Mouse (Mus musculus) liver, adult 2 months (tissue): ENCODE data around the gene Tia1. TPM values are rescaled to one million over a fixed set of nuclear protein-coding genes. Genes with fewer than 3 reads are reported as not detected.

Source experiments
- DNase-seq: peaks from one replicate; pipeline ENCODE4 v3.0.0-alpha.2; 2011; ENCODE audit warnings: low read depth, low spot score; ENCODE audit errors: extremely low read depth
- H3K27ac ChIP-seq: fragments of 200-500 bp; replicated peaks from 2 replicates; pipeline ENCODE4 v1.5.1; 2012; ENCODE audit warnings: low read depth, mild to moderate bottlenecking, control low read depth, inconsistent platforms, low read length; ENCODE audit not compliant: insufficient read depth
- H3K27me3 ChIP-seq: fragments of 200-500 bp; 2 replicates; pipeline ENCODE4 v1.6.1; 2012; ENCODE audit warnings: mild to moderate bottlenecking, moderate library complexity, low read length, inconsistent platforms; ENCODE audit not compliant: control insufficient read depth, insufficient read depth
- H3K36me3 ChIP-seq: fragments of 200-500 bp; 2 replicates; pipeline ENCODE4 v1.6.1; 2012; ENCODE audit warnings: low read length, inconsistent platforms; ENCODE audit not compliant: control insufficient read depth, insufficient read depth
- H3K4me1 ChIP-seq: fragments of 200-500 bp; 2 replicates; pipeline ENCODE4 v1.6.1; 2011; ENCODE audit warnings: low read length; ENCODE audit not compliant: control insufficient read depth, insufficient read depth
- H3K4me3 ChIP-seq: fragments of 200-500 bp; 2 replicates; pipeline ENCODE4 v1.5.1; 2011; ENCODE audit warnings: low read depth, mild to moderate bottlenecking, control low read depth, low read length, moderate library complexity; ENCODE audit not compliant: insufficient read depth
- H3K79me2 ChIP-seq: fragments of 200-500 bp; 2 replicates; pipeline ENCODE4 v1.6.1; 2012; ENCODE audit warnings: inconsistent platforms, mild to moderate bottlenecking, low read length, moderate library complexity; ENCODE audit not compliant: control insufficient read depth, insufficient read depth
- H3K9ac ChIP-seq: fragments of 200-500 bp; 2 replicates; pipeline ENCODE4 v1.6.1; 2012; ENCODE audit warnings: low read depth, mild to moderate bottlenecking, control low read depth, inconsistent platforms, low read length
- CTCF ChIP-seq: fragments of 200-500 bp; IDR thresholded peaks from 2 replicates; pipeline ENCODE4 v1.5.1; 2011; ENCODE audit warnings: low read depth, low read length, control low read depth
- POLR2A ChIP-seq: fragments of 200-500 bp; IDR thresholded peaks from 2 replicates; pipeline ENCODE4 v1.6.1; 2011; ENCODE audit warnings: low read length, control low read depth; ENCODE audit not compliant: insufficient read depth; ENCODE audit errors: extremely low read depth
- WGBS: fragments of 180-500 bp; shearing (Covaris S2); methylation state at CpG from one replicate; pipeline ENCODE4 v1.1.7; 2018; 5-methylcytosine and 5-hydroxymethylcytosine counted together
- polyA plus RNA-seq: library from polyadenylated mRNA; depleted of rRNA; stranded (reverse); fragments of >200 nt; gene quantifications from 2 replicates; pipeline ENCODE4 v1.2.3, GENCODE M21; 2012
- total RNA-seq: library from RNA; depleted of rRNA; stranded (reverse); fragments of >200 nt; gene quantifications from 2 replicates; pipeline ENCODE4 v1.2.3, GENCODE M21; 2014

Tia1 gene
- total and polyA plus RNA-seq, 2 experiments = 4.0 to 13.6 TPM

GRCm38 (mm10) chr6:86438272-86439118, 34.5 kb downstream of the Tia1 start, which contains the start of gene C87436:
Gene C87436, plus strand, starts transcription at chr6:86438374.
- H3K27me3 ChIP-seq = no peaks in the 10 kb centered on the region
- peak within 1 kb of the TSS; percentile 91 for H3K9ac ChIP-seq
- no peaks in the 10 kb centered on the region for H3K4me1 ChIP-seq
- H3K36me3 ChIP-seq = no peaks in the 10 kb centered on the region; the same call in 1 of the 2 replicates
- under 1% methylated on average over 59 of the region's 59 CpGs for WGBS
- 0 out of 2 replicates have a peak, but pooled peaks have one; percentile 0 for TF ChIP-seq CTCF
- TF ChIP-seq POLR2A = peak; percentile 25; the same call in 1 of the 2 replicates
- peaks cover 2% of the 10 kb centered on the region; the same call in 1 of the 2 replicates for H3K79me2 ChIP-seq
- peak within 1 kb of the TSS; percentile 76 for H3K4me3 ChIP-seq
- H3K27ac ChIP-seq = peak within 1 kb of the TSS; percentile 98
- DNase-seq = peak; percentile 95

DNA sequence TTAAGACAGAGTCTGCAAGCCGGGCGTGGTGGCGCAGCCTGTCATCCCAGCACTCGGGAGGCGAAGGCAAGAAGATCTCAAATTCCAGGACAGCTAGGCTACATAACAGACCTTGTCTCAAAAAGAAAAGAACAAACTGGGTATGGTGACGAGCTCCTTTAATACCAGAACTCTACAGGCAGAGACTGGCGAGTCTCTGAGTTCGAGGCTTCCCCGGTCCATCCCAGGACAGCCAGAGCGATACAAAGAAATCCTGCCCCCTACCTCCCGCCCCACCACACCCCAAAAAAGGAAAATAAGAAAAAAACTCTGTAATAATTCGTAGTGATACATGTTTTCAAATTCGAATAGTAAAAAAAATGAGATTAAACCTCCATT, 35.1 kb downstream of the Tia1 start:
- Histone ChIP-seq H3K4me3 (peak overlapping the region; percentile 76), H3K79me2 (peaks cover 2% of the 10 kb centered on the region; the same call in 1 of the 2 replicates), H3K27ac (peak overlapping the region; percentile 46), H3K9ac (peak overlapping the region; percentile 80), H3K4me1 (no peaks in the 10 kb centered on the region), H3K36me3 (peaks cover 3% of the 10 kb centered on the region; the same call in 1 of the 2 replicates), H3K27me3 (no peaks in the 10 kb centered on the region)
- DNase-seq = no peak
- no peak for TF ChIP-seq POLR2A
- no peak for TF ChIP-seq CTCF
- WGBS = 1% methylated on average over 13 of the region's 13 CpGs

DNA sequence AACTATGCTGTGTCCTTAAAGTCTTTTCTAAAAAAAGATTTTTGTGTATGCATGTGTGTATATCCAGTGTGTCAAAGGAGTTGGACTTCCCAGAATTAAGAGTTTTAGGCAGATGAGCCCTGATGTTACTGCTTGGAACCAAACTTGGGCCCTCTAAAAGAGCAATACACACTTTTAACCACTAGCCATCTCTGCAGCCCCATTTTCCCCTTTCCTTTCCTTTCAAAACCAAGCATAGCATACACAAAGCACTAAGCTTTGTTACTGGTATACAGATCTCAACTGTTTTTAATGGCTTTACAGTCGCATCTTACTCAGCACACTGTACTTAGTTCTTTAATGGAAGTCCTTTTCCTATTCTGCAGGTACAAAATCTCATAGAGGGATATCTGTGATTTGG, 35.5 kb downstream of the Tia1 start:
- Histone ChIP-seq H3K27ac (no peak overlapping the region), H3K27me3 (no peaks in the 10 kb centered on the region), H3K9ac (no peak overlapping the region), H3K36me3 (peaks cover 5% of the 10 kb centered on the region; the same call in 1 of the 2 replicates), H3K79me2 (peaks cover 2% of the 10 kb centered on the region; the same call in 1 of the 2 replicates), H3K4me1 (no peaks in the 10 kb centered on the region), H3K4me3 (no peak overlapping the region)
- WGBS = 98% methylated on average over 1 of the region's 1 CpGs
- DNase-seq = no peak
- TF ChIP-seq POLR2A (no peak), CTCF (no peak)

DNA sequence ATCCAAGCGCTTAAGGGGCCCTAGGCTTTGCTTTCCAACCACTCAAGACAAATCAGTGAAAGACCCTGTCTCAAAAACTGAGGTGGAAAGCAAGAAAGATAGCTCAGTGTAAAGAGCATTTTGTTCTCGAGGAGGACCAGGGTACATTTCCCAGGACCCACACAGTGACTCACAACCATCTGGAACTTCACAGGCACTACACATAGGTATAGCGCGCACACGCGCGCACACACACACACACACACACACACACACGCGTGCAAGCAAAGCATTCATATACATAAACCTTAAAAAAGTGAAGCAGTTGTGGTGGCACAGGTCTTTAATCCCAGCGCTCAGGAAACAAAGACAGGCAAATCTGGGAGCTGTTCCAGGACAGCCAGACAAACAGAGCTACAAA, 37.6 kb downstream of the Tia1 start:
- DNase-seq = no peak
- H3K4me3 ChIP-seq = no peak overlapping the region
- TF ChIP-seq POLR2A = no peak
- TF ChIP-seq CTCF = no peak
- no peaks in the 10 kb centered on the region for H3K4me1 ChIP-seq
- H3K36me3 ChIP-seq = peaks cover 18% of the 10 kb centered on the region
- no peak overlapping the region for H3K27ac ChIP-seq
- 94% methylated on average over 10 of the region's 10 CpGs for WGBS
- no peak overlapping the region for H3K9ac ChIP-seq
- peaks cover 6% of the 10 kb centered on the region; the same call in 1 of the 2 replicates for H3K79me2 ChIP-seq
- H3K27me3 ChIP-seq = no peaks in the 10 kb centered on the region

DNA sequence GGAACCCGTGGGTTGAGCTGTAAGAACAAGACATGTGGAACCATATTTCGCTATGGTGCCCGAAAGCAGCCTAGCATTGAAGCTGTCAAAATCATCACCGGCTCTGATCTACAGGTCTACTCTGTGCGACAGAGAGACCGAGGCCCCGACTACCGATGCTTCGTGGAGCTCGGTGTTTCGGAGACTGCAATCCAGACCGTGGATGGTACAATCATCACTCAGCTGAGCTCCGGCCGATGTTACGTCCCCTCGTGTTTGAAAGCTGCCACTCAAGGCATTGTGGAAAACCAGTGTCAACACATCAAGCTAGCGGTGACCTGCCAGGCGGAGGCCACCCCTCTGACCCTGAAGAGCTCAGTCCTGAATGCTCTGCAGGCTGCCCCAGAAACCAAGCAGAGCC, 41.5 kb downstream of the Tia1 start:
- H3K27ac ChIP-seq = no peak overlapping the region
- H3K79me2 ChIP-seq = 0 out of 2 replicates have a peak, but pooled peaks cover 4% of the 10 kb centered on the region
- no peak for TF ChIP-seq CTCF
- no peak for TF ChIP-seq POLR2A
- DNase-seq = no peak
- no peaks in the 10 kb centered on the region for H3K4me1 ChIP-seq
- H3K27me3 ChIP-seq = no peaks in the 10 kb centered on the region
- H3K4me3 ChIP-seq = no peak overlapping the region
- no peak overlapping the region for H3K9ac ChIP-seq
- 92% methylated on average over 18 of the region's 18 CpGs for WGBS
- H3K36me3 ChIP-seq = peaks cover 38% of the 10 kb centered on the region
